Comparison of ENCODE assay signal across 21 mouse cellular contexts in genomic region chr12:76194526-76194925, GRCm38 (mm10). TPM values are rescaled to one million over a fixed set of nuclear protein-coding genes. Genes with fewer than 3 reads are reported as not detected.
"Had no signal": no experiment of that assay in that cellular context is flagged by ENCODE, and none has a peak within 500 bp of the region (broad histone marks: within the 10 kb centered on the region; RNA-seq: fewer than 3 reads in every experiment).

No protein-coding gene starts in this region.

- H3K4me2 ChIP-seq: limb, embryonic 15.5 days; lung, embryonic 14.5 days; neural tube, embryonic 15.5 days had no signal

- H3K36me3 ChIP-seq: limb, embryonic 15.5 days; midbrain, embryonic 10.5 days; neural tube, embryonic 15.5 days had no signal

- H3K9me3 ChIP-seq: limb, embryonic 15.5 days; midbrain, embryonic 10.5 days; neural tube, embryonic 15.5 days had no signal

- H3K4me3 ChIP-seq: limb, embryonic 15.5 days; midbrain, embryonic 10.5 days; myocyte; neural tube, embryonic 15.5 days had no signal

- H3K9ac ChIP-seq: limb, embryonic 15.5 days; liver, embryonic 14.5 days; lung, embryonic 14.5 days; neural tube, embryonic 15.5 days had no signal

- DNase-seq: kidney, postnatal 36 days; lung, embryonic 14.5 days; midbrain, embryonic 14.5 days; right cerebral cortex, adult 18-20 months; right cerebral cortex, postnatal 25 days; thymus, postnatal 4 days had no signal

- H3K27ac ChIP-seq: kidney, postnatal 0 days; limb, embryonic 15.5 days; liver, embryonic 14.5 days; midbrain, embryonic 10.5 days; neural tube, embryonic 15.5 days had no signal

- ATAC-seq: intestine, embryonic 16.5 days had no signal

- H3K27me3 ChIP-seq: limb, embryonic 15.5 days; neural tube, embryonic 15.5 days had no signal

RNA-seq across cellular contexts. Expression of gene Tex21, which starts 52.0 kb away (rescaled TPM):
- total RNA-seq: layer of hippocampus, adult 18-20 months; layer of hippocampus, postnatal 14 days; left cerebral cortex, adult 18-20 months; left cerebral cortex, postnatal 10 days had no signal
- polyA plus RNA-seq: limb, embryonic 11.5 days; limb, embryonic 15.5 days; lung, embryonic 14.5 days; midbrain, embryonic 10.5 days; midbrain, embryonic 14.5 days; myocyte; neural tube, embryonic 11.5 days; neural tube, embryonic 15.5 days; small intestine, adult 2 months; stomach, embryonic 16.5 days had no signal
